Mouse (Mus musculus): ENCODE results near the gene Twnk.
A peak's percentile ranks its signal among the peaks of the same experiment; 100 is the strongest.

Gene Twnk

DNA sequence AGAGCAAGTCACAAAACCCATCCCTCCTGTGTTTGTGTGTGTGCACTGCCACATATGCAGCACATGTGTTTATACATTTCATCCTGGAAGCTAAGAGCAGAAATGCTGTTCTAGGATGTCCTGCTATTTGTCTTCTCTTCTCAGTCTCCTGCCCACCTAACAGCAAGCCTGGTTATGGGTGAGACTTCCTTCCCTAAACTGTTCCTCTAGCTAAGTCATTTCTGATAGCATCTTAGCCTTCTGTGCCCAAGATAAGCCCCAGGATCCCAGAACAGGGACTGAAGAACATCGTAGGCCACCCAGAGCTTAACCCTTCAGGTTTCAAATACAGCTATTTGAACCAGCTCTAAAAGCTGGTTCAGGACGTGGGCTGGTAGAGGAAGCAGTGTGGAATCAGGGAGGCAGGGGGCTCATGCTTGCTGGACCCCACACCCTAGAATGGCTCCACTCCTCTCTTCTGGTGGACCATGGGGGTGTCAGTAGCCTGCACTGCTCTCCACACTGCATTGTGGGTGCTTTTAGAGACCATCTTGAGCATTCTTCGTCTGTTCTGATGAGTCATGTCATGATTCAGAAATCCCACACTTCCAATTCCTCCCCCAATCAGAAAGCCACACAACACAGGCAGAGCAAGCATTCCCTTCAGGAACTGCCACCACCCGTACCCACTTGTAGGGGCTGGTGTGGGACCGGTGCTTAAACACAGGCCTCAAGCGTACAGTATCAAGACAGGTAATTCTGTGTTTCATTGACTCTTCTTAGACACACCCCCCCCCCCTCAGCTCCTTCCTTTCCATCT, 49.6 kb downstream of the Twnk start:
- no peak for DNase-seq

DNA sequence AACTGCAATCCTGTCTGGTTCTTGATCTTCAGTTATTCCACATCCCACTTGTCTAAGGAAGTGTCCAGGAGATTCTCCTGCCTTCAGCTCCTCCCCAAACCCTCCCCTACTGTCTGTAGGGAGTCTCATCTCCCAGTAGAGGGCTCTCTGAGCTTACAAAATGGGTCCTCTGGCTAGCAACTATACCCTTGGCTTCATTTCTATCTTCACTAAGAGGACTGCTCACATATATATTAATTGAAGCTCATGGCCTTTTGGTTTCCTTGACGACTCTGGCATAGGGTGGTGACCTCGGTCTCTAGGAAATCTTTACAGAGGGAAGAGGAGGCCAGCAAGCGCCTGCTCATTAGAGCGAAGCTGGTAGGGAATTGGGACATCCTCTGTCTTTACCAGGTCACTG, 50.9 kb downstream of the Twnk start:
- peak; percentile 33 for DNase-seq

DNA sequence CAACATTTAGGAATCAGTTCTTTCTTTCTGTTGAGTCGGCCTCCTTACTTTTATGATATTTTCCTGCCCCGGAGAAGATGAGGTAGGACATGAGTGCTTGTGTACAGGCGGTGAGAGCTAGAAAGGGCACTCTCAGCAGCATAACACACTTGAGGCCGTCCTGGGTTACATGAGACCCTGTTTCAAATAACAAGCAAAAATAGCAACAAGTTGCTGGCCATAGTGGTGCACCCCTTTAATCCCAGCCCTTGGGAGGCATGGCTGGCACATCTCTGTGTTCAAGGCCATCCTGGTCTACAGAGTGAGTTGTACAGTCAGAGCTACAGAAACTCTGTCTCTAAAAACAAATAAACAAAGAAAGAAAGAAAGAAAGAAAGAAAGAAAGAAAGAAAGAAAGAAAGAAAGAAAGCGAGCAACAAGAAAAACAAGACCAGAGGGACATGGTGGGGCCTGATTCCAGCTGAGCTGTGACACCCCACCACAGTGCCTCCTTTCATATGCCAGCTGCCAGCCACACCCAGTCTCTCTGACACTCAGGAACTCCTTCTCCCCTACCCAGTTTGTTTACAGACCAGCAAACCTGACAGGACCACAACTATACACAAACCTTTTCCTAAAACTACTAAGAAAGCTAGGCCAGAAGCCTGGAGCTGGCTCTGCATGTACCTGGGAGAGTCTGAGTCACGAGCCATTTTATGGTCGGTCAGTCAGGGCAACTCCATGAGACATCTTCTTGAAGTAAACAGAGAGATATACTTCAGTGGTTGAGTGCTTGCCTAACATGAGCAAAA, 51.6 kb downstream of the Twnk start:
- DNase-seq: peak; percentile 59

DNA sequence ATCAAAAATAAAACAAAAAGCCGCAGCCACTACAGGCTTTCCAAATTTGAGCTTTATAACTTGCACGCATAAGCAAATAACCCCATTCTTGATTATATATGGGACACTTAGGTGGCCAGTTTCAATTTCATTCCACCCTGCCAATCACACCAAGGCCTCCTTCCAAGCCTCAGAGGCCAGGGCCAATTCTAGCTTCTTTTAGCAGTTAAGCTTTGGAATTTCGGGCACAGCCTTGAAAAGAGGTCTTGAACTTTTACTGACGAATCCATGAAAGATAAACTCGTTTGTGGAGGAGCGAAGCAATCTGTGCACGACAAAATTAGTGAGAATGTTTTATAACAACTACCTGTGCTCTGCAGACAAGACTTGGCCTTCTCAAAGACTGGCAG, 52.3 kb downstream of the Twnk start:
- no peak for DNase-seq

DNA sequence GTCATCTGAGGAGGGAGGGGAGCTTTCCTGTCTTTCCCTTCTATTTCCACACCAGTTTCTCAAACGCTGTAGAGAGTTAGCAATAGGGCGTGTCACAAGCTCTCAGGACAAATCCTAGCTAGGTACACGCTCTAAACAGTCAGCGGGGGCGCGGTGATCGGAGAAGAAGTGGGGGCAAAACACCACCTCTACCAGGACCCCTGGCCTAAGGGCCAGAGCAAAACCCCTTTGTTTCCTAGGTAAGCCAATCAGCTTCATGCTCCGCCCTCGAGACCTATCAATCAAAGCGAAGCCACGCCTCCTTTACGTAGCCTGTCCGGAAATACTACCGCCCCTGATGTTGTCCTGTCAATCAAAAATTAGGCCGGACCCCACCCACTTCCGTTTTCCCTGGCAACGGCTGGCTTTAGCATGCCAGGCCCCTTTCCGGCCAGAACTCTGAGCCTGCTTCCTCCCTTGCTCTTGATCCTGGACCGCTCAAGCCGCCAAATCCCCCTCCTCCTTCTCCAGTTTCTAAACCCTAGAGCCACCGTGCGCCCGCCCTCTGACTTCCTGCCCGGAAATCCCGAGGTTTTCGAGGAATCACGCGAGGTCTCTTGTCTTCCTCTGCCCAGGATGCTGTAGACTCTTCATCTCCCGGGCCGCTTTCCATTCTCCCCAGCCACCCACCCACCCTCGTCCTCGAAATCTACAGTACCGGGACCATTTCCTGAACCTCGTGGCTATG, 52.8 kb downstream of the Twnk start:
- DNase-seq: peak; percentile 91

DNA sequence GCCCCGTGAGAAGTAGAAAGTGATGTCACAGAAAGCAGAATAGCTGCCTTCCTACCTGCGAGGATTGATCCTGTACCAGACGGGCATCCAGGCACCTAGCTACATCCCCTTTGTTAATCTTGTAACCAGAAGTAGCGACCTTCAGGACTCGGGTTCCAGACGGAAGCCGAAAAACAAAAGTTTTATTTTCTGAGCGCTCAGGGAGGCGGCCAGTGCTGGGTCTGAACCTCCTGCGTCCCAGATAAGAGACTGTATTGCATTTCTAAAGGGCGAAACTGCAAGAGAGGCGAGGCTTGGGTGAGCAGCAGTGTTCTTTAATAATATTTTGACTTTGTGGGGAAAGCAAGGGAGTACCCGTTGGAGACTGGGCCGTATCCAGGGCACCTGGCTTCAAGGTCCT, 53.4 kb downstream of the Twnk start:
- DNase-seq: no peak
